Mouse (Mus musculus) left cerebral cortex, adult 2 months (tissue): ENCODE results near the gene Ranbp10. TPM values are rescaled to one million over a fixed set of nuclear protein-coding genes. Genes with fewer than 3 reads are reported as not detected.

Source experiments
- DNase-seq, 2 experiments: peaks; one replicate each; pipeline ENCODE4 v3.0.0; 2021 to 2022; ENCODE audit warnings: low spot score in 2 of 2, mixed read lengths in 1 of 2; ENCODE audit errors: extremely low spot score in 1 of 2
- H3K27ac ChIP-seq: fragments of 200-600 bp; 2 replicates; pipeline ENCODE4 v1.8.1; 2022
- H3K4me3 ChIP-seq: fragments of 200-600 bp; 2 replicates; pipeline ENCODE4 v1.8.1; 2022
- CTCF ChIP-seq: fragments of 200-600 bp; IDR thresholded peaks from 2 replicates; pipeline ENCODE4 v1.8.1; 2022; ENCODE audit warnings: antibody characterized with exemption, mild to moderate bottlenecking, moderate library complexity
- intact Hi-C: fragments of 180-260 bp; cut with DNase I; formaldehyde crosslinking; loops from one replicate; pipeline ENCODE4 v1.15.1; 2025
- total RNA-seq, 2 experiments: library from RNA; stranded (reverse); gene quantifications; 2 replicates each; pipeline ENCODE4 v1.2.3; 2021

The Ranbp10 gene
- total RNA-seq, 2 experiments from 2014 or later = 23.7 to 25.2 TPM

DNA sequence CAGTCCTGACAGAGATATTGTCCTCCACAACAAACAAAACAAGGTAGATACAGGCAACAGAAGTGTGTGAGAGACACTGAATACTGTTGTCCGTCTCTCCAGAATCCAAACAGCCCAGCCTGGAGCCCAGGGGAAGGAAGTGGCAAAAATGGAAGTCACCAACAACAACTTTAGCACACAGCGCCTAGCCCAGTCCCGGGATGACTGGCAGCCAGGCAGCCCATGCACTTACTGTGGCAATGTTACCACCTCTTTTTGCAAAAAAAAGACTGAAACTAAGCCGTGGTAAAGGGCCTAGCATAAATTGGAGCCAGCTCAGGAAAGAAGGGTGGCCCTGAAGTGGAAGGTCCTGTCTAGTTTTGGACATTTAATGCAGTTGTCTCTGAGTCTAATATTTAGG lies 771 bp downstream of the Ranbp10 start:
- intact Hi-C loops = loop anchor here (2.0 kb wide), 1 partner anchor 68 kb away; the partner anchor contains the start of gene Gfod2
- peak overlapping the region; percentile 66 for H3K27ac ChIP-seq
- DNase-seq = no peak
- H3K4me3 ChIP-seq = peak overlapping the region; percentile 79
- TF ChIP-seq CTCF = no peak

DNA sequence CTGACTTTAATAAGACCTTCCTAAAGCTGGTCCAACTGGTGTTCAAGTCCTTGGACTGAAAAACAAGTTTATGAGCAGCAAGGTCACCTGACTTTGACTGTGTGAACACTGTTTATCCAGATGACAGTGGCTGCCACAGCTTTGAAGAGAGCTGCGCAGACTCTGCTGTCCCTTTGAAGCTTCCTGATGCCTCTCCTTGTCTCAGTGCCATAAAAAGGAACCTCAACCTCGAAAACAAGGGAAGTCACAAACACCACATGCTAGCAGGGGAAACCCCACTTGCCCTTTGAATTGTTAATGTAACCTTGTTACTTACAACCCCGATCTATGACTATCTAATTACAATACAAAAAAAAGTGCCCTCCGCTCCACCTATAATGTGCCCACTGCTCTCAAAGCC lies 1.6 kb downstream of the Ranbp10 start:
- no peak for TF ChIP-seq CTCF
- Histone ChIP-seq H3K27ac (no peak overlapping the region), H3K4me3 (no peak overlapping the region; the same call in 1 of the 2 replicates)
- no peak for DNase-seq
- intact Hi-C loops = no loop called here

DNA sequence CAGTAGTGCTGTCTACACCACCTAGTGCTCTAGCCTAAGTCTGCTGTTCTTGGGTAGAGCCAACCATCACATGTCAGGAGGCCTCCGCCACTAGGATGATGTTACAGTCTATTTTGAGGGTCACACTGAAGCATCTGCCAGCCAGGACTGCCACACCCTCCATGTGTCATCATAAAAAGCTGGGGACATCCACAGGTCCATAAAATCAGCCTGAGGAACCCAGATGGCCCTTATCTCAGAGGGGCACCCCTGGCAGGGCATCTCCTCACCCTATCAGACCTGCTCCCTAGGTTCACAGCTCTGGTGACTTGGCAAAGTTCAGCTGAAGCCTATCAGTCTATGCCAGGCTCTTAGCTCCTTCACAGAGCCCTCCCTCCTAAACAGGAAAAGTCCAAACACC lies 6.2 kb downstream of the Ranbp10 start:
- intact Hi-C loops = no loop called here
- H3K27ac ChIP-seq = no peak overlapping the region
- H3K4me3 ChIP-seq = no peak overlapping the region
- TF ChIP-seq CTCF = no peak
- no peak for DNase-seq

DNA sequence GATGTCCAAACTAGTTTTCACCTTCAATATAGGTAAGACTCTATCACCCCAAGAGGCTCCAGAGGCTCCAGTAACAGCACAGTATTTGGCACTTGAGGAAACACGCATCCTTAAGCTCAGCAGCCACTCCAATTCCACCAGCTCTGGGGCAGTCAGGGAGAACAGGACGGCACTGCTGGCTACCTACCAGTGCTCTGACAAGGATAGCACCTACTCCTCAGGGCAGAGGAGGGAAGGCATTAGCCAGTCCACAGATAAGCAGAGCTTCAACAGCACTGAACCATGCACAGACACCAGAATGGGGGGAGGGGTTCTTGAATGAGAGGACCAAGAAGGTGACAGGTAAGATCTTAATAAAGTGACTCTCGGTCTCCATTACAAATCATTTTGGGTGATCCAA lies 7.5 kb downstream of the Ranbp10 start:
- intact Hi-C loops = no loop called here
- no peak overlapping the region for H3K4me3 ChIP-seq
- TF ChIP-seq CTCF = no peak
- no peak for DNase-seq
- no peak overlapping the region for H3K27ac ChIP-seq

GRCm38 (mm10) chr8:105813241-105813640 lies 13.9 kb downstream of the Ranbp10 start:
- H3K27ac ChIP-seq = no peak overlapping the region

DNA sequence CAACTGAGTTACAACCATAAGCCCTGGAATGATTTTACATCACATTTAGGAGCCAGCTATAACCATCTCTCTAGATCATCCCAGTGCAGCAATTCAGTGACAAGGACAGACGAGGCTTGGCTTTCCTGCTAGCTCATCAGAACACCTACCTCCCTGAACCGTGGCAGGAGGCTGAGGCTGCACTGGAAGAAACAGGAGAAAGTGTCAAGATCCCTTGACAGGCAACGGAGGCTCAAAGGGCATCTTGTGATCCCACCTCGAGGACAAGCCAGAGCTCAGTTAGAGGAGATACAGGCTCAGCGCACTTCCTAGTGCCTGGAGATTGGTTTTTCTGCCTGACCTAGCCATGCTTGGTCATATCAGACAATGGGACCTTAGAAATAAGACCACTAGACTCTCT lies 14.6 kb downstream of the Ranbp10 start:
- DNase-seq = no peak
- intact Hi-C loops = no loop called here
- H3K4me3 ChIP-seq = no peak overlapping the region
- no peak overlapping the region for H3K27ac ChIP-seq
- no peak for TF ChIP-seq CTCF

More at GRCm38 (mm10) chr8:105813241-105813640, 13.9 kb downstream of the Ranbp10 start:
- TF ChIP-seq CTCF = no peak
- intact Hi-C loops = no loop called here
- no peak overlapping the region for H3K4me3 ChIP-seq
- DNase-seq = no peak

- intact Hi-C loops = no loop called here
- no peak overlapping the region for H3K27ac ChIP-seq
- H3K4me3 ChIP-seq = no peak overlapping the region
- DNase-seq = no peak
- TF ChIP-seq CTCF = no peak
These were observed 15.6 kb downstream of the Ranbp10 start for GRCm38 (mm10) chr8:105811543-105811942.

- H3K4me3 ChIP-seq = no peak overlapping the region
- intact Hi-C loops = no loop called here
- TF ChIP-seq CTCF = no peak
- no peak for DNase-seq
- H3K27ac ChIP-seq = no peak overlapping the region
These were observed 16.1 kb downstream of the Ranbp10 start for GRCm38 (mm10) chr8:105811061-105811460.

GRCm38 (mm10) chr8:105810245-105810786 lies 16.8 kb downstream of the Ranbp10 start:
- no peak for TF ChIP-seq CTCF
- DNase-seq = no peak
- H3K4me3 ChIP-seq = no peak overlapping the region
- no peak overlapping the region; the same call in 1 of the 2 replicates for H3K27ac ChIP-seq
- intact Hi-C loops = no loop called here

GRCm38 (mm10) chr8:105808480-105808879 lies 18.7 kb downstream of the Ranbp10 start:
- H3K4me3 ChIP-seq = no peak overlapping the region
- TF ChIP-seq CTCF = no peak
- no peak for DNase-seq

DNA sequence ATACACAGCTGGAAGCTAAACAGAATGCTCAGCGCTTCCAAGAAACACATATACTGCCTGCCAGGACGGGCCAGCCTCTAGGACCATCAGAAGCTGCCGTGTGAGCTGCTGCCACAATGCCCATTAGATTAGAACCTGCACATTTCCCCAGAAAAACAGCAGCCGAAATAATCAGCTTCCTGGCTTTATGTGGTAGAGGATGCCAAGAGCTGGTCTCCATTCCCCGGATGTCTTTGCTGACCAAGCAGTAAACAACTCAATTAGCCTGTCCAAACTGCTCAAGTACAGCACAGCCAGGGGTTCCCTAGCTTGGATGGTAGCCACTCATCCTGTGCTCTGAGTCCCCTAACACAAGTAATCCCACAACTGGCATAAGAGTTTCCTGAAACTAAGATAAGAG lies 19.4 kb downstream of the Ranbp10 start:
- Histone ChIP-seq H3K4me3 (no peak overlapping the region), H3K27ac (no peak overlapping the region)
- intact Hi-C loops = no loop called here
- TF ChIP-seq CTCF = no peak
- DNase-seq = no peak

More at GRCm38 (mm10) chr8:105808480-105808879, 18.7 kb downstream of the Ranbp10 start:
- intact Hi-C loops = no loop called here
- H3K27ac ChIP-seq = no peak overlapping the region

DNA sequence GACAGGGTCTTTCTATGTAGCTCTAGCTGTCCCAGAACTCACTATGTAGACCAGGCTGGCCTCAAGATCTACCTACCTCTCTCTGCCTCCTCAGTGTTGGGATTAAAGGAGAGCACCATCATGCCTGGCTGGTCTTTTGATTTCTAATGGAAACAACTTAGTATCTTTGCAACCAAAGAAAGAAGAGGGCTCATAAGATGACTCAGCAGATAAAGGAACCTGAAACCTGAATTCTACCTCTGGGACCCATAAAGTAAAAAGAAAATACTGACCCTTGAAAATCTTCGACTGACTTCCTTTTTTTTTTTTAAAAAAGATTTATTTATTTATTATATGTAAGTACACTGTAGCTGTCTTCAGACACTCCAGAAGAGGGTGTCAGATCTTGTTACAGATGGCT lies 21.2 kb downstream of the Ranbp10 start:
- no peak for DNase-seq
- no peak for TF ChIP-seq CTCF
- H3K27ac ChIP-seq = no peak overlapping the region

DNA sequence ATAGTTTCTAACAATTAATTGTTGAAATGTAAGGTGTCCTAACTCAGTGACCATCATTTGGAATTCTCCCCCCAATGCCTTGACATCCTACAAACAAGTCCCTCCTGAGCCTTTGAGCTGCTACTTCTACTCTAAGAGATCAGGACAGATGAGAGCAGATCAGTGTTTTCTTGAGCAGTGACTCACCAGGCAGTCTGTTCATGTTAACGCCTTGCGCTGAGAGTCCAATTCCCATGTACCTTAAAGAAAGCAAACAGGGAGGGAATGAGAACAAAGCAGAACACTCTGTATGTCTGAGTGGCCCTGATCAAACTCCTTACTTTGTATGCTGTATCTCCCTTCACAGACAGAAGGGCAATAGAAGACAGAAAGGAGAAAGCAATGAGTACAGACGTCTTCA lies 21.8 kb downstream of the Ranbp10 start:
- TF ChIP-seq CTCF = no peak
- DNase-seq = no peak
- Histone ChIP-seq H3K27ac (no peak overlapping the region), H3K4me3 (no peak overlapping the region)
- intact Hi-C loops = no loop called here

More for the DNA sequence above, 21.2 kb downstream of the Ranbp10 start:
- H3K4me3 ChIP-seq = no peak overlapping the region
- intact Hi-C loops = no loop called here
